Mouse (Mus musculus) gastrocnemius, adult 2 months (tissue): ENCODE data around the gene Atn1. TPM values are rescaled to one million over a fixed set of nuclear protein-coding genes. Genes with fewer than 3 reads are reported as not detected.

Experiments used
- DNase-seq: peaks from one replicate; pipeline ENCODE4 v3.0.0; 2022
- H3K27ac ChIP-seq: fragments of 200-600 bp; 2 replicates; pipeline ENCODE4 v1.8.1; 2022; ENCODE audit warnings: mild to moderate bottlenecking
- H3K4me3 ChIP-seq: fragments of 200-600 bp; 2 replicates; pipeline ENCODE4 v1.8.1; 2022; ENCODE audit warnings: mild to moderate bottlenecking, moderate library complexity
- CTCF ChIP-seq: fragments of 200-600 bp; IDR thresholded peaks from 2 replicates; pipeline ENCODE4 v1.8.1; 2022; ENCODE audit warnings: antibody characterized with exemption, mild to moderate bottlenecking, moderate library complexity
- intact Hi-C: fragments of 180-260 bp; cut with DNase I; formaldehyde crosslinking; loops from one replicate; pipeline ENCODE4 v1.15.1; 2025
- total RNA-seq, 2 experiments: library from RNA; stranded (reverse); gene quantifications; 2 replicates each; pipeline ENCODE4 v1.2.3; 2021

Atn1 gene
- total RNA-seq, 2 experiments from 2014 or later, result 46.4 to 47.9 TPM

DNA sequence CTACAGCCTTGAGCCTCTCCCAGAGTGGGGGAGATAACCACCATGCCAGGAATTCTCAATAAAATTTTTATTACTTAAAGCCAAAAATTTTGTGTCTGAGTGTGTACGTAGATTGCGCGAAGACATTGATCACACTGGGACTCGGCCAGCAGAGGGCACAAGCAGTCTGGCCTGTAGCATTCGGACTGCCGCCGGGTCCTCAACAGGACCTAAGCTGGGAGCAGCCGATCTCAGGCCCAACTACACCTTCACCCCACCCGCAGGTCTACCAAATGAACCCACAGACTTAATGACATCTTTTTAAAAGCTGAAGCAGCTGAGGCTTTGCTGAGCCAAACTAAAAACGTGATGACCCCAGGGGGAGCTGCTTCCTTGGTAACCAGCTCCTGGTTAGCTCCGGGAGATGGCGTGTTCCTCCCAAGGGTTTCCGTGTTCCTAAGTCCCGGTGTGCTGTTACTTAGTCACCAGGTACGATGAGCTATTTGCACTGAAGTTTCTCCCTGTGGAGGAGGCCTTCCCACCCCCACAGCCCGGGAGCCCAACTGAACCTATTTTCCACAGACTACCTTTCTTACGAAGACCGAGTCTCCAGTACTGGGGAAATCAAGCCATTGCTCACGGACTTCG is 39.3 kb downstream of the Atn1 start:
- H3K4me3 ChIP-seq, result no peak overlapping the region
- H3K27ac ChIP-seq, result no peak overlapping the region
- peak; percentile 54 for TF ChIP-seq CTCF
- intact Hi-C loops, result no loop called here
- peak; percentile 57 for DNase-seq

DNA sequence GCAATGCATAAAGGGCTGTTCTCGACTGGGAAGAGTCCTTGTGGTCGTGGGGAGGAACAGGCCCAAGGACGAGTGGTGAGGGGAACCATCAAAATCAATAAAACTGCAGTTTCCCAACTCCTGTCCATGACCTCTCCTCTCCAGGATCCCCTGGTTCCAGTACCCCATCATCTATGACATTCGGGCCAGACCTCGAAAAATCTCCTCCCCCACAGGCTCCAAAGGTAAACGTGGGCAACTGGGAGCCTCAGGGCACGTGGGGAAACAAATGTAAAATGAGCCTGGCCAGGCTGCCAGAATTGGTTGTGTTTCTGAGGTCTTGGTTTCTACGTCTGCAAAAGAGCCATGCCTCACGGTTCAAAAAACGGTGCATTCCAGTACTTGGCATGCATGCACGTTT is 43.4 kb downstream of the Atn1 start:
- Histone ChIP-seq H3K27ac (peak overlapping the region; percentile 98), H3K4me3 (peak overlapping the region; percentile 100)
- intact Hi-C loops, result loop anchor here (1.0 to 5.0 kb wide), 4 partner anchors 31 to 324 kb away; partner anchors contain the start of genes Ing4 and Zfp384
- no peak for DNase-seq
- no peak for TF ChIP-seq CTCF

DNA sequence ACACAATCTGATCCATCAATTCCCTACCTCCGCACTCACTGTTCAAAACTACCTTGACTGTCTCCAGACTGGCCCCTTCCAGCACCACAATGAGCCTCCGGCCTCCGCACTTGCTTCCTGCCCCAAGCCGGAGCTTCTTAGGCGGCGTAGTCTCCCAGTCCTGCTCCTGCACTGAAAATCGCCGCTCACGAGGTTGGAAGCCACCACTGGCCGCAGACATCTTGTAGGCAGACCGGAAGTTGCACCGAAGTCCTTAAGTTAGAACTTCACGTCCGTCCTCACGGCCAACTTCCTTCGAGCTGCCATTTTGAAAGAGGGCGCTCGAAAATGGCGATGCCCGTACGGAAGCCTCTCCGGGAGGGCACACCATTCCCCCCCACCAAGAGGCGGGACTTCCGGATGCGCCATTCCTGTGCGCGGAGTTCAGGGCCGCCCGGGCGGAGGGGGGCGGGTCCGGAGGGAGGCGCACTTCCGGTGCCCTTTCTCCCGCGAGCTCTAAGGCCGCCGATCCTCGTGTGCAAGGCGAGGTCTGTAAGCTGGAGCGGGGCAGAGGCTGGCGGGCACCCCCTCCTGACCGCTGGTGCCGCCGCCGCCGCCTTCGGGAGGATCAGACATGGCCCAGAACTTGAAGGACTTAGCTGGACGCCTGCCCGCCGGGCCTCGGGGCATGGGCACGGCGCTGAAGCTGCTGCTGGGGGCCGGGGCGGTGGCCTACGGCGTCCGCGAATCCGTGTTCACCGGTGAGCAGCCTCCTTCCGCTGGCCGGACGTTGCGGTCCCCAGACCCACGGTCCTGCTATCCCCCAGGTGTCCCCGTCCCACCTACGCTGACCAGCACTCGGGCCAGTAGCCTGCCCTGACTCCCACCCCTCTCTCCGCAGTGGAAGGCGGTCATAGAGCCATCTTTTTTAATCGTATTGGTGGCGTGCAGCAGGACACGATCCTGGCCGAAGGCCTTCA is 44.2 kb downstream of the Atn1 start, which contains the start of the genes Emg1 and Phb2:
Gene Emg1, minus strand, starts transcription at position 355 of the 959 bp plus-strand sequence.
Gene Phb2, plus strand, starts transcription at position 513 of the 959 bp plus-strand sequence.
- no peak; the same call in 1 of the 2 replicates for TF ChIP-seq CTCF
- peak; percentile 99 for DNase-seq
- H3K27ac ChIP-seq, result peak within 1 kb of the TSS; percentile 98
- intact Hi-C loops, result loop anchor here (1.0 to 5.0 kb wide), 4 partner anchors 32 to 325 kb away; partner anchors contain the start of genes Ing4 and Zfp384
- H3K4me3 ChIP-seq, result peak within 1 kb of the TSS; percentile 100

DNA sequence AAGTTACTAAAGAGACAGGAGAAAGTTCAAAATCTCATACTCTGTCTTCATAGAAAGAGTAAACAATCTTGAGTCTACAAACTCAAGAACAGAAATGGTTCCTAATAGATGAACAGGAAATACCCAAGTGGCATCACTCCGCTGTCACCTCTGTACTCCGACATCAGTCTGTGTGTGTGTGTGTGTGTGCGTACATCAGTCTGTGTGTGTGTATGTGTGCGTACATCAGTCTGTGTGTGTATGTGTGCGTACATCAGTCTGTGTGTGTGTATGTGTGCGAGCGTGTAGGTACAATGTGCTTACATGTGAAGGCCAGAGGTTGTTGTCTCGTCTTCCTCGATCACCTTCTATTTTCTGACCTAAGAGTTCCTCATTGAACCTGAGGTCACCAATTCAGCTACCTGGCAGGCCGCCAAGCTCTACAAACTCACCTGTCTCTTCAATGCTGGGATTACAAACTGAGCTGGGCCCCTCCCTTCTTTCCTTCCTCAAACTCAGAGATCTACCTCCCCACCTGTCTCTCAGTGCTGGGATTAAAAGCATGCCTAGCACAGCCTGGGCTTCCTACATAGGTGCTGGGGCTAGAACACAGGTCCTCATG is 47.9 kb downstream of the Atn1 start:
- DNase-seq, result no peak
- intact Hi-C loops, result no loop called here
- no peak overlapping the region for H3K27ac ChIP-seq
- H3K4me3 ChIP-seq, result no peak overlapping the region
- TF ChIP-seq CTCF, result no peak

DNA sequence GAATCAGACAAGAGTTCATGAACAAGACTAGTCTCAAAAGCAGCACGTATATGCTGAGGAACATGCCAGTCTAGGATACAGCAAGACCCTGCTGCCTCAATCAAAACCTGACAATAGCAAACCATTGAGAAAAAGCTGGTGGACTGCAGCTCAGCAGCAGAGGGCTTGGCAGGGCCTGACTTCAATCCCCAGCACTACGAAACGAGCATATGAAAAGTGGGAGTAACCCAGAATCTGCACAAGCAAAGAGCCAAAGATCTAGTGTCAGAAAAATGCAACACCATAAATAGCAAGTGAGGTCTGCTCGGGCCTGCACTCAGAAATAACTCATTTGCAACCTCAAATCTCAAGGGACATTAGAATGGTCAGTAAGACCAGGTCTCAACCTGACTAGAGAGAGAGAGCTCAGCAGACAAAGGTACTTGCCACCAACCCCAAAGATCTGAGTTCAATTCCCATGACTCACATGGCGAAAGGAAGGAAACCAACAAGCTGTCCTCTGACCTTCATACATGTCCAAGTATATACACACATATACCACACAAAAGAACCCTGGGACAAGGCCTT is 50.2 kb downstream of the Atn1 start:
- TF ChIP-seq CTCF, result no peak
- H3K27ac ChIP-seq, result peak overlapping the region; percentile 25; the same call in 1 of the 2 replicates
- no peak for DNase-seq
- intact Hi-C loops, result no loop called here
- no peak overlapping the region for H3K4me3 ChIP-seq

DNA sequence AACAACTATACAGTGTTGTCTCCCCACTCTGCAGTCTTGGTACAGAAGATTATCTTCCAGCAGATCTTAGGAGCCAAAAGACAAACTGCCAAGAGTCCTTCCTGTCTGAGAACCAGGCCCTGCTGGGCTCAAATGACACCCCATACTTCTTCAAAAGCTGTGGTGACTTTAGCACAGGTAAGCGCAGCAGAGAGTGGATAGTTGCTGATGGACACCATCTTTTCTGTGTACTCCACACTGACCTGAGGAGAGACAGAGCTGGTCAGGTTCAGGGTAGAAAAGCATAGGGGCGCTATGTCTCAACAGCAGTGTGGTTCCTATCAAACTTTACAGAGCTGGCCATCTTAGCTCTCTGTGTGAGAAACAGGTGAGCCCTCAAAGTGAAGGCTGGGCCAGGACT is 51.9 kb downstream of the Atn1 start:
- no peak overlapping the region for H3K27ac ChIP-seq
- TF ChIP-seq CTCF, result no peak
- no peak for DNase-seq
- intact Hi-C loops, result loop anchor here (5.0 kb wide), 1 partner anchor 42 kb away; the partner anchor contains the start of gene Lpcat3
- H3K4me3 ChIP-seq, result no peak overlapping the region

DNA sequence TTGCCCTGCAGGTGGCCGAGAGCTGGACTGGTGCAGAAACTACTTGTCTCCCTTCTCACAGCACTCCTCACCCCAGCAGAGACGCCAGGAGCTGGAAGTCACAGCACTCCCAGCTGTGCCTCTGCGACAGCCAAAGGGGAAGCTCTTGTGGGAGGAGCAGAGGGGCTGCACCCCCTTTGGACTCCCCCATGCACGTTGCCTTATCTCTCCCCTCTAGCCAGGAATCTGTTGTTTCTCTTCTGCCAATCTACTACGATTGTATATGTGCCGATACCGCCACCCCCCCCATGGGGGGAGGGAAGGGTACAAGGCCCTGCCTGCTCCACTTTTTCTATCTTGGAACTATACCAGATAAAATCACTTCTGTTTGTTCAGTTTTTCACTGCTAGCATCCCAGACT is 52.5 kb downstream of the Atn1 start:
- intact Hi-C loops, result loop anchor here (5.0 kb wide), 1 partner anchor 41 kb away; the partner anchor contains the start of gene Lpcat3
- TF ChIP-seq CTCF, result no peak

DNA sequence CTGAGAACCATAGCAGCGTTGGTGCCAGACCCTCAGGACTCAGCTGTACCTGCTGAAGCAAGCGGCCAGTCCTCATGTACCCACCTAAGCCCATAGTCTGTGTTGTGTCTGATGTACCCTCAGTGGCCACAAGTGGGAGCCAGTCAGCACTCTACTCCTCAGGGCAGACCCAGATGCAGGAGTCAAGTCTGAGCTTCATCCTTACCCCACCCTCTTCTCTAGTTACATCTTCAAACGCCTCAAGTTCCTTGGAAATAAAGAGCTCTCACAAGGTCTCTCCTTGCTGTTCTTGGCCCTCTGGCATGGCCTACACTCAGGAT is 53.6 kb downstream of the Atn1 start:
- intact Hi-C loops, result loop anchor here (5.0 kb wide), 1 partner anchor 40 kb away; the partner anchor contains the start of gene Lpcat3
- peak; percentile 80 for TF ChIP-seq CTCF

More for the DNA sequence above, 52.5 kb downstream of the Atn1 start:
- no peak for DNase-seq
- H3K27ac ChIP-seq, result no peak overlapping the region
- no peak overlapping the region for H3K4me3 ChIP-seq

DNA sequence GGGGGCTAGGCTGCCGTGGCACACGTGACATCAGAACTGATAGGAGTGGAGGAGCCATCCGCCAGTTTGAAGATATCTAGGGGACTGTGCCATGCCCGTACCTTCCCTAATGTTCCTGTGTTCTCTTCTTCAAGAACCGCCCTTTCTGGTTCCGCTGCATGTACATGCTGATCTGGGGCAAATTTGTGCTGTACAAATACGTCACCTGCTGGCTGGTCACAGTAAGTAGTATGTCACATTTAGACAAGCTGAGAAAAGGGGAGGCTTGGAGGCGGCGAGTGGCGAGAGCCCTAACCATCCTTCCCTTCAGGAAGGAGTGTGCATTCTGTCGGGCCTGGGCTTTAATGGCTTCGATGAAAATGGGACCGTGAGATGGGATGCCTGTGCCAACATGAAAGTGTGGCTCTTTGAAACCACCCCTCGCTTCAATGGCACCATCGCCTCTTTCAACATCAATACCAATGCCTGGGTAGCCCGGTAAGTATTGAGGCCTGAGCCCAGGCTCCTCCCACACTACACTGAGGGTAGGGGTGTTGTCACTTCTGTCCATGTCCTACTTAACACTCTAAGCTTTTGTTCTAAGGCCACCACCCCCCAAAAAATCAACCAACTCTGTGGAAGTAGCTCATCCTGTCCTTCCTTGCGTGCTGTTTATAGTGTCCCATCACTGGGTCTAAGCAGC is 54.1 kb downstream of the Atn1 start:
- no peak for DNase-seq
- Histone ChIP-seq H3K4me3 (no peak overlapping the region), H3K27ac (no peak overlapping the region)
- no peak for TF ChIP-seq CTCF
- intact Hi-C loops, result loop anchor here (5.0 kb wide), 1 partner anchor 40 kb away; the partner anchor contains the start of gene Lpcat3

More for the DNA sequence above, 53.6 kb downstream of the Atn1 start:
- H3K4me3 ChIP-seq, result no peak overlapping the region
- DNase-seq, result peak; percentile 74
- no peak overlapping the region for H3K27ac ChIP-seq

DNA sequence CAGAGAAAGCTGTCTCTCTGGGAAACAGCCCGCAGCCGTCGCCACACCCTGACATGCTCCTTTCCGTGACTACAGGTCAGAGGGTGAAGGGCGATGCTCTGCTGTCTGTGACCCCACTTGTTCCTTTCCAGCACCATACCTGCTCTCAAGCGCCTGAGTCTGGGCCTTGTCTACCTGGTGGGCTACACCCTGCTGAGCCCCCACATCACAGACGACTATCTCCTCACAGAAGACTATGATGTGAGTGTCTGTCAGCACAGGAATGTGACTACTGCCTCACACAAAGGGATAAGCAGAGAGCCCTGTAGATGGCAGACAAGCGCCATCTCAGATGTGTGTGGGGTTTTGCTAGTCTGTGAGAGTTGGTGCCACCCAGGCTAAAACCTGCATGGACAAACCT is 55.0 kb downstream of the Atn1 start:
- H3K27ac ChIP-seq, result peak overlapping the region; percentile 87
- H3K4me3 ChIP-seq, result no peak overlapping the region
- TF ChIP-seq CTCF, result no peak
- intact Hi-C loops, result loop anchor here (5.0 kb wide), 1 partner anchor 39 kb away; the partner anchor contains the start of gene Lpcat3
- DNase-seq, result no peak

DNA sequence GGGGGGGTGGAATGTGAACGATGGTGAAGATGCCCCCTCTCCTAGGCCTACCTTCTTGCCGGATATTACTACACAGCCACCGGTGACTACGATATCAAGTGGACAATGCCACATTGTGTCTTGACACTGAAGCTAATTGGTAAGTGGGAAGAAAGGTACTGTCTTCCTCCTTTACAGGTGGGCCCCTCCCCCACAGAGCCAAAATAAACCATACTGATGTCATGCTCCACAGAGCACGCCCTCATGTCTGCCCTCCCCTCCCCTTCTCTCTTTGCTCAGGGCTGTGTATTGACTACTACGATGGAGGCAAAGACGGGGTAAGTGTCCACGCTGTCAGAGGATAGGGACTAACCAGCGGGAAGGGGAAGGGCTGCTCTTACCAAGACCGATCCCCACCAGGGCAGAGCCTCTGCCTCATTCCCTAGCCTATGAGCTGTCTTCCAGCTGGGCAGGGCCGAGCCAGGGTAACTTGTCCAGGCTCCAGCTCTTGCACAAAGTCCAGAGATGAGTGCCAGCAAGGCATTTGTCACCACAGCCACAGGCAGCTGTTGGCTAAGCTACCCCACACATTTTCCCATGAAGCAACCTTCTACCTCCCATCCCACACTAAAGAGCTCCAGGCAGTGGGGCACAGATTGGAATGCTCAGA is 56.2 kb downstream of the Atn1 start:
- TF ChIP-seq CTCF, result no peak
- peak overlapping the region; percentile 41 for H3K4me3 ChIP-seq
- peak overlapping the region; percentile 87 for H3K27ac ChIP-seq
- DNase-seq, result peak; percentile 89
- intact Hi-C loops, result loop anchor here (5.0 kb wide), 1 partner anchor 38 kb away; the partner anchor contains the start of gene Lpcat3
